26 mouse cellular contexts compared by ENCODE assay signal in the genomic region with DNA sequence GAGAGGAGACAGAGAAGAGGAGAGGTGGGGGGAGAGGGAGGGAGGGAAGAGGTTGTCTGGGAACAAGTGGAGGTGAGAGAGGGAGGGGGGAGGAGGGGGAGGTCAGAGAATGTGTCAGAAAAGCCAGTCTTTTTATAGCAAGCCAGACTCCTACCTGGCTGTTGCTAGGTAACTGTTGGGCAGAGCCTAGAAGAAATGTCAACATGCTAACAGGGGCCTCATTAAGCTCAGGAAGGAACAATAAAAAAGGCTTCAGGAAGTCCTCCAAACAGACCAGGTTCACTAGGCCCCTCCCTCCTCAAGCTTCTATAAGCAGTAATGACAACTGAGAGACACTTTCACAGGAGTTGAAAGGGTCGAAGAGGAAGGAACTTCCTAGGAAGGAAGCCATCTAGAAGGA.
DNase-seq lines count a peak whose midpoint lies in the region; ATAC-seq and TF ChIP-seq lines count a peak whose summit lies in the region.
"Had no signal": no experiment of that assay in that cellular context is flagged by ENCODE, and none has a peak within 500 bp of the region (broad histone marks: within the 10 kb centered on the region; RNA-seq: fewer than 3 reads in every experiment).

No protein-coding gene starts in this region.

- 50% methylated on average over 1 of the region's 1 CpGs for WGBS in lung, embryonic 14.5 days
- 21% methylated on average over 1 of the region's 1 CpGs for WGBS in lung, postnatal 0 days
- WGBS in stomach, embryonic 14.5 days, result 67% methylated on average over 1 of the region's 1 CpGs
- 17% methylated on average over 1 of the region's 1 CpGs for WGBS in stomach, postnatal 0 days

- TF ChIP-seq EP300 in lung, postnatal 0 days (IDR thresholded peaks at IDR 0.05), result no peak
- no peak for TF ChIP-seq EP300 in stomach, postnatal 0 days (optimal IDR thresholded peaks at IDR 0.05)

- no peaks in the 10 kb centered on the region for H3K4me1 ChIP-seq in lung, embryonic 14.5 days (ENCODE audit: insufficient read depth)
- no peaks in the 10 kb centered on the region for H3K4me1 ChIP-seq in lung, postnatal 0 days (ENCODE audit: insufficient read depth, low read depth, low read length)
- no peaks in the 10 kb centered on the region for H3K4me1 ChIP-seq in stomach, embryonic 14.5 days (ENCODE audit: control insufficient read depth, insufficient read depth, low read length)
- H3K4me1 ChIP-seq in stomach, postnatal 0 days (replicated peaks; ENCODE audit: control insufficient read depth, insufficient read depth), result no peaks in the 10 kb centered on the region
- H3K4me1 ChIP-seq: heart, embryonic 15.5 days had no signal

- no peak overlapping the region for H3K4me3 ChIP-seq in lung, embryonic 14.5 days (ENCODE audit: low read depth, low read length)
- H3K4me3 ChIP-seq in lung, postnatal 0 days (ENCODE audit: low read depth, low read length), result no peak overlapping the region
- H3K4me3 ChIP-seq in stomach, embryonic 14.5 days (ENCODE audit: low read depth, low read length), result no peak overlapping the region
- no peak overlapping the region for H3K4me3 ChIP-seq in stomach, postnatal 0 days (ENCODE audit: low read depth, low read length)
- H3K4me3 ChIP-seq: heart, embryonic 12.5 days; heart, embryonic 15.5 days had no signal

- H3K36me3 ChIP-seq in lung, embryonic 14.5 days (ENCODE audit: insufficient read depth), result no peaks in the 10 kb centered on the region
- no peaks in the 10 kb centered on the region for H3K36me3 ChIP-seq in lung, postnatal 0 days (ENCODE audit: insufficient read depth, low read length)
- no peaks in the 10 kb centered on the region for H3K36me3 ChIP-seq in stomach, embryonic 14.5 days (ENCODE audit: control insufficient read depth, insufficient read depth, low read length)
- no peaks in the 10 kb centered on the region for H3K36me3 ChIP-seq in stomach, postnatal 0 days (ENCODE audit: control insufficient read depth, insufficient read depth, low read length)
- H3K36me3 ChIP-seq: heart, embryonic 12.5 days; heart, embryonic 15.5 days had no signal

- H3K9me3 ChIP-seq in lung, embryonic 14.5 days (ENCODE audit: low read depth, low read length), result no peaks in the 10 kb centered on the region
- no peaks in the 10 kb centered on the region for H3K9me3 ChIP-seq in lung, postnatal 0 days (ENCODE audit: low read length)
- no peaks in the 10 kb centered on the region for H3K9me3 ChIP-seq in stomach, embryonic 14.5 days (ENCODE audit: control insufficient read depth, low read depth, low read length)
- no peaks in the 10 kb centered on the region for H3K9me3 ChIP-seq in stomach, postnatal 0 days (ENCODE audit: control insufficient read depth, low read length)
- H3K9me3 ChIP-seq: heart, embryonic 12.5 days; heart, embryonic 15.5 days had no signal

- H3K9ac ChIP-seq in lung, embryonic 14.5 days, result no peak overlapping the region
- no peak overlapping the region for H3K9ac ChIP-seq in lung, postnatal 0 days (replicated peaks; ENCODE audit: low read depth)
- no peak overlapping the region for H3K9ac ChIP-seq in stomach, embryonic 14.5 days (replicated peaks; ENCODE audit: low read depth, low read length)
- no peak overlapping the region for H3K9ac ChIP-seq in stomach, postnatal 0 days (ENCODE audit: low read length)
- H3K9ac ChIP-seq: forebrain, postnatal 0 days; heart, embryonic 12.5 days; heart, embryonic 15.5 days; hindbrain, embryonic 14.5 days had no signal

- H3K27me3 ChIP-seq in lung, embryonic 14.5 days (ENCODE audit: insufficient read depth, low read length), result no peaks in the 10 kb centered on the region
- H3K27me3 ChIP-seq in lung, postnatal 0 days (replicated peaks; ENCODE audit: insufficient read depth, low read length), result no peaks in the 10 kb centered on the region
- H3K27me3 ChIP-seq in stomach, embryonic 14.5 days (ENCODE audit: control insufficient read depth, insufficient read depth, low read length), result no peaks in the 10 kb centered on the region
- no peaks in the 10 kb centered on the region for H3K27me3 ChIP-seq in stomach, postnatal 0 days (ENCODE audit: control insufficient read depth, insufficient read depth, low read length)
- H3K27me3 ChIP-seq: heart, embryonic 12.5 days; heart, embryonic 15.5 days had no signal

- DNase-seq in lung, embryonic 14.5 days, result no peak
- DNase-seq in lung, postnatal 0 days (ENCODE audit: low spot score), result no peak
- no peak for DNase-seq in stomach, postnatal 0 days (ENCODE audit: low spot score)
- DNase-seq in forelimb bud, embryonic 11.5 days (ENCODE audit: low read depth, low spot score), result peak; percentile 4
- DNase-seq in adrenal gland, postnatal 14 days, result no peak
- DNase-seq: adrenal gland, adult 8-10 months; adrenal gland, postnatal 36 days; cerebellum, adult 11 months; cerebellum, adult 2 months; cerebellum, adult 9-11 months; cerebellum, postnatal 25 days; forebrain, postnatal 0 days; gastrocnemius, postnatal 25 days; heart, adult 18-20 months; heart, postnatal 10 days; heart, postnatal 4 days had no signal

- H3K4me2 ChIP-seq in lung, embryonic 14.5 days, result no peak overlapping the region
- no peak overlapping the region for H3K4me2 ChIP-seq in lung, postnatal 0 days (replicated peaks; ENCODE audit: low read depth, low read length)
- H3K4me2 ChIP-seq in stomach, embryonic 14.5 days (replicated peaks; ENCODE audit: low read depth, low read length), result no peak overlapping the region
- no peak overlapping the region for H3K4me2 ChIP-seq in stomach, postnatal 0 days (replicated peaks; ENCODE audit: low read depth)
- H3K4me2 ChIP-seq: heart, embryonic 12.5 days; heart, embryonic 15.5 days; hindbrain, embryonic 14.5 days had no signal

- ATAC-seq in lung, embryonic 14.5 days (ENCODE audit: insufficient read depth), result peak; percentile 31; the same call in 1 of the 2 replicates
- no peak for ATAC-seq in lung, postnatal 0 days
- ATAC-seq in stomach, embryonic 14.5 days (ENCODE audit: insufficient number of reproducible peaks, insufficient read depth, low FRiP score, low read depth), result 0 out of 2 replicates have a peak, but pooled peaks have one; percentile 33
- ATAC-seq in stomach, postnatal 0 days (ENCODE audit: low FRiP score, low TSS enrichment), result no peak
- ATAC-seq in erythroblast, adult 5-6 weeks (replicated peaks; ENCODE audit: low FRiP score, poor library complexity, severe bottlenecking), result no peak
- ATAC-seq: activated CD4-positive, CD25-positive, alpha-beta regulatory T cell, adult 4 months; CD4-positive, CD25-positive, alpha-beta regulatory T cell, adult 4 months; forebrain, embryonic 14.5 days; forebrain, postnatal 0 days; hindbrain, postnatal 0 days; inflammation-experienced regulatory T-cells, adult 6 months had no signal

- TF ChIP-seq CTCF in lung, embryonic 14.5 days (IDR thresholded peaks at IDR 0.05; ENCODE audit: low read depth), result no peak
- TF ChIP-seq CTCF in lung, postnatal 0 days (IDR thresholded peaks at IDR 0.05), result no peak
- no peak for TF ChIP-seq CTCF in stomach, postnatal 0 days (IDR thresholded peaks at IDR 0.05; ENCODE audit: low read depth)

- no peak overlapping the region for H3K27ac ChIP-seq in lung, embryonic 14.5 days (ENCODE audit: low read depth)
- no peak overlapping the region for H3K27ac ChIP-seq in lung, postnatal 0 days (ENCODE audit: low read length)
- H3K27ac ChIP-seq in stomach, embryonic 14.5 days (ENCODE audit: low read length), result no peak overlapping the region
- no peak overlapping the region for H3K27ac ChIP-seq in stomach, postnatal 0 days (replicated peaks)
- H3K27ac ChIP-seq: heart, embryonic 15.5 days; hindbrain, embryonic 14.5 days; hindbrain, postnatal 0 days had no signal

Comparison
In these comparisons a context has a peak if more than half of its experiments do, and no peak if none do; other contexts are left out.
1. ATAC-seq: peak in lung, embryonic 14.5 days (single experiment) and stomach, embryonic 14.5 days (single experiment); none in lung, postnatal 0 days (single experiment), stomach, postnatal 0 days (single experiment) and erythroblast, adult 5-6 weeks (single experiment).